Mouse (Mus musculus) ES-Bruce4 (cell line): ENCODE results near the gene Prkn. TPM values are rescaled to one million over a fixed set of nuclear protein-coding genes. Genes with fewer than 3 reads are reported as not detected.

Experiments used
- H3K27ac ChIP-seq: 2 replicates; pipeline ENCODE4 v1.5.1; 2012; ENCODE audit warnings: low read length, inconsistent platforms; ENCODE audit not compliant: insufficient read depth
- H3K27me3 ChIP-seq: 2 replicates; pipeline ENCODE4 v1.6.1; 2012; ENCODE audit warnings: mild to moderate bottlenecking, low read length, inconsistent platforms; ENCODE audit not compliant: control insufficient read depth, poor library complexity, insufficient read depth, severe bottlenecking
- H3K36me3 ChIP-seq: 2 replicates; pipeline ENCODE4 v1.6.1; 2012; ENCODE audit warnings: inconsistent platforms, mild to moderate bottlenecking, low read length, moderate library complexity; ENCODE audit not compliant: control insufficient read depth, poor library complexity, insufficient read depth, severe bottlenecking
- H3K4me1 ChIP-seq: one replicate; pipeline ENCODE4 v1.8.1; 2011; ENCODE audit warnings: low read length; ENCODE audit not compliant: control insufficient read depth, insufficient read depth
- H3K4me3 ChIP-seq: 2 replicates; pipeline ENCODE4 v1.5.1; 2011; ENCODE audit warnings: low read depth, mild to moderate bottlenecking, low read length
- H3K9ac ChIP-seq: 2 replicates; pipeline ENCODE4 v1.6.1; 2012; ENCODE audit warnings: low read depth, mild to moderate bottlenecking, inconsistent platforms; ENCODE audit not compliant: poor library complexity, severe bottlenecking
- H3K9me3 ChIP-seq: replicated peaks from 2 replicates; pipeline ENCODE4 v1.6.1; 2012; ENCODE audit warnings: mild to moderate bottlenecking, low read length, inconsistent platforms; ENCODE audit not compliant: control insufficient read depth, poor library complexity, insufficient read depth, severe bottlenecking
- CTCF ChIP-seq: IDR thresholded peaks from one replicate; pipeline ENCODE4 v1.8.1; 2011; ENCODE audit warnings: low read depth, low read length
- EP300 ChIP-seq: IDR thresholded peaks from 2 replicates; pipeline ENCODE4 v1.6.1; 2011; ENCODE audit warnings: low read depth, low read length; ENCODE audit not compliant: insufficient read depth
- POLR2A ChIP-seq: IDR thresholded peaks from one replicate; pipeline ENCODE4 v1.8.1; 2011; ENCODE audit warnings: low read length; ENCODE audit not compliant: insufficient read depth
- polyA plus RNA-seq: library from polyadenylated mRNA; stranded (reverse); fragments of >200 nt; gene quantifications from 2 replicates; pipeline ENCODE4 v1.2.4, GENCODE M21; 2011; ENCODE audit warnings: low read depth; ENCODE audit not compliant: missing spikeins, insufficient read depth, insufficient read length

The Prkn gene
- polyA plus RNA-seq, 1 experiment = 1.5 TPM

DNA sequence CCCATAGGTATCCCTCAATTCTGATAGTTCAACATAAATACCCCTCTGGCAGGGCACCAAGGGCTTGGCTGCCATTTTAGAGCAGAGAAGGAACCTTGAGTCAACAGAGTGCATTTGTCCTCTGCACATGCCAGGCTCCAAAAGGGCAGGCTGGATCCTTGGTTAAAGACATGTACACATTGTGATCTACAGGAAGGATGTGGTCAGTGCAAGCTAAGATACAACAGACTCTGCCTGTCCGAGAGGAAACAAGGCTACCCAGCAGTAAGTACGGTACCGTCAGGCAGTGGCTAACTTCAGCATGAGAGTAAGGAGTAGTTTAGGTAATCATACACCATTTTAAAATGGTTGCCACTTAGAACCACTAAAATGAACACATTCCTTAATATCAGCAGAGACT is 884.0 kb downstream of the Prkn start:
- H3K27ac ChIP-seq = no peak overlapping the region
- H3K4me1 ChIP-seq = no peaks in the 10 kb centered on the region
- no peak overlapping the region for H3K4me3 ChIP-seq
- H3K36me3 ChIP-seq = no peaks in the 10 kb centered on the region
- H3K27me3 ChIP-seq = no peaks in the 10 kb centered on the region
- no peak overlapping the region for H3K9ac ChIP-seq
- no peak for TF ChIP-seq POLR2A
- TF ChIP-seq EP300 = no peak
- TF ChIP-seq CTCF = no peak
- no peaks in the 10 kb centered on the region for H3K9me3 ChIP-seq

DNA sequence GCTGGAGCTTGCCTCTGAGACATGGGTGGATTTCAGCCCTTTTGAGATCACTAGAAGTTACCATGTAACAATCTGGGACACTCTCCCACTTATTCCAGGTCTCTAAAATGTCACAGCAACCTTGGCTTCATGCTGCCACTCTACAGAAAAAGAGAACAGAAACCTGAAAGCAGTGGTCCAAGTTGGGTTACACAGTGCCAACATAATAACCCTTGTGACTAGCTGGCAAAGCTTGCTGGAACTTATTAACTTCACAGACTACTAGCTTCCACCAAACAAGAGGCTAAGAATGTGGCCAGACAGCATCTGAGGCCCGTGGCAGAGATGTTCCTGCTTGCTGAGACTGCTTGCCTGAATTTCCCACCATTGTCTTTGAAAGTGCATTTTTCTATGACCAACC is 886.9 kb downstream of the Prkn start:
- no peaks in the 10 kb centered on the region for H3K36me3 ChIP-seq
- H3K4me1 ChIP-seq = no peaks in the 10 kb centered on the region
- H3K9ac ChIP-seq = no peak overlapping the region
- H3K9me3 ChIP-seq = no peaks in the 10 kb centered on the region
- no peak overlapping the region for H3K4me3 ChIP-seq
- H3K27ac ChIP-seq = no peak overlapping the region
- TF ChIP-seq POLR2A = no peak
- TF ChIP-seq EP300 = no peak
- no peak for TF ChIP-seq CTCF
- no peaks in the 10 kb centered on the region for H3K27me3 ChIP-seq

- TF ChIP-seq CTCF = no peak
- TF ChIP-seq EP300 = no peak
- no peak for TF ChIP-seq POLR2A
These were observed 888.1 kb downstream of the Prkn start for GRCm38 (mm10) chr17:11728294-11728693.

DNA sequence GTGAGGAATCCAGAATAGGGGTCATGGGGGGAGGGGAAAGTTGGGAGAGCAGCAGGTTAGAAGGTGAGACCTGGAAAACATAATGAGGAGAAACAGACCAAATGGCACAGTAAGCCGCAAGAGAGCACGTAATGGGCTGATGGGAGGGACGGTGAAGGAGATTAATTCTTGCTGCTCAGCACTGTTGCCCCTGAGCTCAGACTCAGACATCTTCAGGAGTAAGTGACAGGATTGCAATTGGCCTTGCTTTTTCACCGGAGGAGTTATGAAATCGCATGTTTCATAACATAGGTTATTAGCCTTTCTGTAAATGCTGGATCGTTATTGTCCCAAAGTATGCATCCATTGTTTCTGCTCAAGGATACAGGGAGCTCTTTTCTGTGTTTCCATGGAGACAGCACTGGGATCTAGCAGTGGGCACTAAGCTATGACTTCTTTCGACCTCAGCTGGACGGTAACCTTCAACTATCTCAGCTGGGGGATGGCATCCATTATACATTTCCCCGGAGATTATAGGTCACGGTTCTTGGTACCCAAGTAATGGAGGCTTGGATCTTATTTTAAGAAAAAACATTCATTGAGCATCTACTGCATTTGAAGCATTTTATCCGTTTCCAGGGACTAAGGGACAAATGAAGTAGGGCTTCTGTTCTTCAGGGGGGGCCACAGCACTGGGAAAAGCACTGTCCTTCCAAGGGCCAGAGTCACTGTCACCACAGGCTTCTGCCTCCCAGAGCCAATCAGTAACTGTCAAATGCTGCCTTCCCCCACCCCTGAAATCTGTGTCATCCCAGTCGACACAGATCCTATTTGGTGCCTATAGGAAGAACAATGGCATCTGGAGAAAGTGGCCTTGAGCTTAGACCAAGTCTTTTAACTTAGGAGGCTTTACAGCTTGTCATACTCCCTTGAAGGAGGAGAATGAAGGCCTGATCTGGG is 890.7 kb downstream of the Prkn start:
- Histone ChIP-seq H3K4me1 (no peaks in the 10 kb centered on the region), H3K27ac (no peak overlapping the region), H3K36me3 (no peaks in the 10 kb centered on the region), H3K27me3 (no peaks in the 10 kb centered on the region), H3K4me3 (no peak overlapping the region), H3K9ac (no peak overlapping the region), H3K9me3 (no peaks in the 10 kb centered on the region)
- no peak for TF ChIP-seq POLR2A
- no peak for TF ChIP-seq CTCF
- no peak for TF ChIP-seq EP300

More at GRCm38 (mm10) chr17:11728294-11728693, 888.1 kb downstream of the Prkn start:
- no peaks in the 10 kb centered on the region for H3K27me3 ChIP-seq
- no peak overlapping the region for H3K4me3 ChIP-seq
- H3K36me3 ChIP-seq = no peaks in the 10 kb centered on the region
- no peak overlapping the region for H3K27ac ChIP-seq
- H3K9me3 ChIP-seq = no peaks in the 10 kb centered on the region
- H3K4me1 ChIP-seq = no peaks in the 10 kb centered on the region
- H3K9ac ChIP-seq = no peak overlapping the region

GRCm38 (mm10) chr17:11735158-11735877 is 895.1 kb downstream of the Prkn start:
- H3K9ac ChIP-seq = no peak overlapping the region
- H3K9me3 ChIP-seq = no peaks in the 10 kb centered on the region
- no peak overlapping the region for H3K27ac ChIP-seq
- TF ChIP-seq CTCF (no peak), POLR2A (no peak), EP300 (no peak)
- no peaks in the 10 kb centered on the region for H3K4me1 ChIP-seq
- no peak overlapping the region for H3K4me3 ChIP-seq
- no peaks in the 10 kb centered on the region for H3K36me3 ChIP-seq
- H3K27me3 ChIP-seq = no peaks in the 10 kb centered on the region

DNA sequence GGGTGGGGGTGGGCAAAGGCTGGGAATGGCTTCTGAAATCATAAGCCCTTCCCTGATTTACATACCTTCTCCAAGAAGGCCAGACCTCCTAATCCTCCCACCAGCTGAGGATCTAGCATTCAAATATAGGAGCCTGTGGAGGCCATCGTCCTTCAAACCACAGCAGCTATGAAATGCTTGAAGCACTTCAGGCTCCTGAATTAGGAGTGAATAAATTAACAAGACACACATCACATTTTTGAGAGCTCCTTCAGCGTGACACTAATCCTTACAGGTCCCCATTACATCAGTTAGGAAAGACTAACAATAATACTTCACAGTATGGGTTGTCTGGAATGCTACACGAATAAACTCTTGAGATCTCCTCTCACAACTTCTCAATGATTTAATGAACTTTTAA is 896.3 kb downstream of the Prkn start:
- no peaks in the 10 kb centered on the region for H3K9me3 ChIP-seq
- TF ChIP-seq POLR2A (no peak), EP300 (no peak), CTCF (no peak)
- no peak overlapping the region for H3K4me3 ChIP-seq
- H3K36me3 ChIP-seq = no peaks in the 10 kb centered on the region
- H3K9ac ChIP-seq = no peak overlapping the region
- no peak overlapping the region for H3K27ac ChIP-seq
- H3K4me1 ChIP-seq = no peaks in the 10 kb centered on the region
- H3K27me3 ChIP-seq = no peaks in the 10 kb centered on the region
